Comparison of ENCODE assay signal across 26 mouse cellular contexts in genomic region chrX:11732371-11732770, GRCm38 (mm10).
A peak's percentile ranks its signal among the peaks of the same experiment; 100 is the strongest.
DNase-seq lines count a peak whose midpoint lies in the region; ATAC-seq lines count a peak whose summit lies in the region.
"Had no signal": no experiment of that assay in that cellular context is flagged by ENCODE, and none has a peak within 500 bp of the region (broad histone marks: within the 10 kb centered on the region; RNA-seq: fewer than 3 reads in every experiment).

No protein-coding gene starts in this region.

- no peak for ATAC-seq in cerebellum, adult (ENCODE audit: insufficient number of reproducible peaks, low FRiP score, low TSS enrichment)
- ATAC-seq in forebrain, embryonic 15.5 days (replicated peaks) = 0 out of 2 replicates have a peak, but pooled peaks have one; percentile 29
- ATAC-seq in forebrain, embryonic 13.5 days = no peak
- ATAC-seq in megakaryocyte progenitor cell, adult 5-6 weeks (replicated peaks; ENCODE audit: poor library complexity) = no peak
- ATAC-seq: inflammation-experienced regulatory T-cells, adult 6 months had no signal

- H3K27ac ChIP-seq in forebrain, embryonic 15.5 days (replicated peaks) = no peak overlapping the region
- H3K27ac ChIP-seq in forebrain, embryonic 13.5 days = no peak overlapping the region
- no peak overlapping the region for H3K27ac ChIP-seq in heart, embryonic 10.5 days
- H3K27ac ChIP-seq: hindbrain, embryonic 14.5 days; limb, embryonic 13.5 days had no signal

- DNase-seq in cerebellum, postnatal 10 days = peak; percentile 61 to 67
- peak; percentile 63 for DNase-seq in heart, adult 11 months
- DNase-seq in heart, embryonic 10.5 days (ENCODE audit: low spot score) = no peak
- DNase-seq in adipocyte (ENCODE audit: low spot score) = peak; percentile 82
- DNase-seq: adrenal gland, postnatal 25 days; gastrocnemius, postnatal 10 days; heart, adult 18-20 months; heart, postnatal 4 days; kidney, adult 11 months; kidney, postnatal 14 days; lung, postnatal 36 days; midbrain, embryonic 14.5 days; right cerebral cortex, postnatal 25 days; spleen, adult 18-20 months; thymus, postnatal 14 days had no signal

- no peaks in the 10 kb centered on the region for H3K36me3 ChIP-seq in forebrain, embryonic 15.5 days
- no peaks in the 10 kb centered on the region for H3K36me3 ChIP-seq in forebrain, embryonic 13.5 days (ENCODE audit: poor library complexity, severe bottlenecking)
- no peaks in the 10 kb centered on the region for H3K36me3 ChIP-seq in heart, embryonic 10.5 days
- H3K36me3 ChIP-seq: G1E; heart, embryonic 12.5 days; limb, embryonic 13.5 days had no signal

- no peaks in the 10 kb centered on the region for H3K27me3 ChIP-seq in forebrain, embryonic 15.5 days
- H3K27me3 ChIP-seq in forebrain, embryonic 13.5 days = peaks cover 8% of the 10 kb centered on the region; the same call in 1 of the 2 replicates
- peaks cover 55% of the 10 kb centered on the region; the same call in 1 of the 2 replicates for H3K27me3 ChIP-seq in heart, embryonic 10.5 days (ENCODE audit: insufficient read depth, poor library complexity, severe bottlenecking)

- peaks cover 16% of the 10 kb centered on the region for H3K4me1 ChIP-seq in forebrain, embryonic 15.5 days
- H3K4me1 ChIP-seq in forebrain, embryonic 13.5 days = peaks cover 20% of the 10 kb centered on the region
- peaks cover 15% of the 10 kb centered on the region for H3K4me1 ChIP-seq in heart, embryonic 10.5 days

- WGBS in forebrain, embryonic 15.5 days = 82% methylated on average over 2 of the region's 2 CpGs
- 85% methylated on average over 2 of the region's 2 CpGs for WGBS in forebrain, embryonic 13.5 days
- WGBS in heart, embryonic 10.5 days = 91% methylated on average over 2 of the region's 2 CpGs

- H3K9ac ChIP-seq in forebrain, embryonic 15.5 days (replicated peaks) = no peak overlapping the region
- no peak overlapping the region for H3K9ac ChIP-seq in forebrain, embryonic 13.5 days
- H3K9ac ChIP-seq: heart, embryonic 12.5 days; hindbrain, embryonic 14.5 days; limb, embryonic 13.5 days had no signal

- no peaks in the 10 kb centered on the region for H3K9me3 ChIP-seq in forebrain, embryonic 15.5 days
- no peaks in the 10 kb centered on the region for H3K9me3 ChIP-seq in forebrain, embryonic 13.5 days (replicated peaks)
- no peaks in the 10 kb centered on the region for H3K9me3 ChIP-seq in heart, embryonic 10.5 days
- H3K9me3 ChIP-seq: G1E; heart, embryonic 12.5 days; limb, embryonic 13.5 days; megakaryocyte, embryonic 14.5 days had no signal

- H3K4me3 ChIP-seq in forebrain, embryonic 15.5 days = no peak overlapping the region
- no peak overlapping the region for H3K4me3 ChIP-seq in forebrain, embryonic 13.5 days
- H3K4me3 ChIP-seq in heart, embryonic 10.5 days = no peak overlapping the region
- H3K4me3 ChIP-seq: heart, embryonic 12.5 days; limb, embryonic 13.5 days; megakaryocyte, embryonic 14.5 days had no signal

- H3K4me2 ChIP-seq in forebrain, embryonic 15.5 days (replicated peaks) = no peak overlapping the region
- no peak overlapping the region for H3K4me2 ChIP-seq in forebrain, embryonic 13.5 days
- H3K4me2 ChIP-seq: heart, embryonic 12.5 days; hindbrain, embryonic 14.5 days; limb, embryonic 13.5 days; liver, embryonic 11.5 days had no signal
